Mouse (Mus musculus) inflammation-experienced regulatory T-cells, adult 6 months (primary cell): ENCODE data around the gene Hist1h2bf. TPM values are rescaled to one million over a fixed set of nuclear protein-coding genes. Genes with fewer than 3 reads are reported as not detected.
"Not testable (repeated sequence)": the region's sequence is repeated elsewhere in the genome, so short reads cannot be mapped to it uniquely, and the experiment has no call there.

ENCODE experiments used
- ATAC-seq: one replicate; pipeline ENCODE4 v1.8.0; 2017
- polyA plus RNA-seq, 3 experiments: library from polyadenylated mRNA; unstranded; fragments of 100-300 nt; shearing (Covaris generic); gene quantifications; one replicate each; pipeline ENCODE4 v1.2.1; 2017

Gene Hist1h2bf
- polyA plus RNA-seq, 3 experiments from 2014 or later: not detected

DNA sequence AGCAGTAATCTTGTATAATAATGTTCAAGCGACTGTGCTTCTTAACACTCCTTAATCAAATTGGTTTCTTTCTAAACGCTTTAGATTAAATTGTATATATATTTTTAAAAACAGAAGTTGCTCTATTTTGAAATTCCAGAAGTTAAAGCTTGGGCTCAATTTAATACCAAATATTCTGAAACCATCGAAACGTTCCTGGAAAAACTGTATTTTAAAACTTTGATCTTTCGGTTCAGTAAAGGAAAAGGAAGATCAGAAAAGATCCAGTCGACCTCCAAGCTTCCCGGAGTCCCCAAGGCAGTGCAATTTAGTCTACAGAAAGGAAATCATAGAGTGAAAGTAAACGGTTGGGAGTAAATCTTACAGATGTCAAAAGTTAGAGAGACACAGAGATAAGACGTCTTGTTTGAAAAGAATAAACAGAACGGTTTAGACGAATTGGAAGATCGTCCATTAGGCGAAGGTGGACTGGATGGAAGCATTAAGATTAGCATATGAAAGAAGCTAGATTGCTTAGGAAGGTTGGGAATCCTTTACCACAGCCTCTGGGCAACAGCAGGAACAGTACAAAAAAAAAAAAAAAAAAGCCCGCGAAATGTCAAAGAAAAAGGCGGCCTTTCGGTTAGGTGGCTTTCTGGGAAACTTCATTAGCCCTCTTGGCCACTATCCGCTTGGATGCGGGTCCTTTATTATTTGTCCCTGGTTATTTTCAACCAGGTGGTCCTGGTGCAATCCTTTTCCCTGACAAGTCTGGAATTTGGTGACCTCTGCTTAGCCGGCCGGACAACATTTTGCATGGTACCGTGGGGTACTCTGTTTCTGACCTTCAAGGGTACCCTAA, 12.3 kb upstream of the Hist1h2bf start:
- no peak for ATAC-seq

GRCm38 (mm10) chr13:23585442-23586098, 11.6 kb upstream of the Hist1h2bf start:
- peak; percentile 81 for ATAC-seq

- peak; percentile 36 for ATAC-seq
Measured at GRCm38 (mm10) chr13:23585029-23585441, 11.0 kb upstream of the Hist1h2bf start.

- no peak for ATAC-seq
Measured at GRCm38 (mm10) chr13:23584331-23584730, 10.3 kb upstream of the Hist1h2bf start.

- no peak for ATAC-seq
Measured at GRCm38 (mm10) chr13:23583387-23584068, 9.5 kb upstream of the Hist1h2bf start.

DNA sequence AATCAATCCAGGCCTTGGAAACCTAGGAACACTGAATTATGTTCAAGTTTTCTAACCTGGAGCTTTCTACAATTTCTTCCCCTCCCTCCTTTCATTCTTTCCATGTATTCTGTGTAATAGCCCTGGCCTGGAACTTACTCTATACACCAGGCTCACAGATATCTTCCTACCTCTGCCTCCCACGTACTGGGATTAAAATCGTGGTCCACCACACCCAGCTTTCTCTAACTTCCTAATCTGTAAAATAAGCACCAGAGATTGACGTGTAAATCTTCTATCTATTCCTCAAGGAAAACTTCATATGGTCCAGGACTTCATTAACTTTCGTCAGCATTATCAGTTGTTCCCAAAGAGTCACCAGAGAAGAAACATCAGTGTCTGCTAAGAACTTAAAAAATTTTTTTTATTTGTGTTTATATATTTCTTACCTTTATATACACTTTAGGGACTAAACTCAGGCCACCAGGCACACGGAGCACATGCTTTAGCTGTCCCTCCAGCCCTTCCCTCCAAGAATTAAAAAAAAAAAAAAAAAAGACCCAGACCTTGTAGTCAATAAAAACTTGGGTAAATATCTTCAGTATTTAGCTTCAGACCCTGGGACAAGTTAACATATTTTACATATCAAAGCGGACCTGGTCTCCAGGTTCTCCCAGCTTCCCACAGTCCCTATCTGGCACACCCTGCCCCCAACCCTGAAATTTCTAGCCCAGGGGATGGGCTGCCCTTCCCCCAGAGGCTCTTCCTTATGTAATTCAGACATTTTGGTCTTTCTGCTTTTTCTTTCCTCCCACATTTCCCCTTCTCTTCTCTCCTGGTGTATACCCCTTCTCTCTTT, 8.4 kb upstream of the Hist1h2bf start:
- no peak for ATAC-seq

DNA sequence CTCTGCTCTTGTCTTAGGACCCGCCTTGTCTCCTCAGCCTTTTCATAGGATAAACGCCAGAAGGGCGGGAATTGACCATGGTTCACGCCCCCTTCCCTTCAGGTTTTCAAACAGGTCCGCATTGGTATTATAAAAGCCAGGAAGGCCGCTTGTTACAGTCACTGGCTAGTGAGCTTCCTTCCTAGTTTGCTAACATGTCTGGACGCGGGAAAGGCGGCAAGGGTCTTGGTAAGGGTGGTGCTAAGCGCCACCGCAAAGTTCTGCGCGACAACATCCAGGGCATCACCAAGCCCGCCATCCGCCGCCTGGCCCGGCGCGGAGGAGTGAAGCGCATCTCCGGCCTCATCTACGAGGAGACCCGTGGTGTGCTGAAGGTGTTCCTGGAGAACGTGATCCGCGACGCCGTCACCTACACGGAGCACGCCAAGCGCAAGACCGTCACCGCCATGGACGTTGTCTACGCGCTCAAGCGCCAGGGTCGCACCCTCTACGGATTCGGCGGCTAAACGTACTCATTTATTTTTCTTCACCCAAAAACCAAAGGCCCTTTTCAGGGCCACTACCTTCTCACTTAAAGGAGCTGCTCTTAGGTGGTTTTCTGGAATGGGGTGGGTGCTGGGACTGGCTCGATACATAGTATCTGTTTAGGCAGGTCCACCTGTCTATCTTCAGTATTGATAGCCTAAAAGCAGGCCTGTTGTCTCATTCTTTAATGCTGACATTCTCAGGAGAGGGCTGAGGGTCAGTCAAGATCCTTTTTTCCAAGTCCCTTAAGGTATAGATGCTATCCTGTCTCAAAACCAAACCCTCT, 7.6 kb upstream of the Hist1h2bf start, which contains the start of gene Hist1h4d:
Gene Hist1h4d, plus strand, starts transcription at position 191 of the 811 bp plus-strand sequence.
- peak; percentile 73 for ATAC-seq

DNA sequence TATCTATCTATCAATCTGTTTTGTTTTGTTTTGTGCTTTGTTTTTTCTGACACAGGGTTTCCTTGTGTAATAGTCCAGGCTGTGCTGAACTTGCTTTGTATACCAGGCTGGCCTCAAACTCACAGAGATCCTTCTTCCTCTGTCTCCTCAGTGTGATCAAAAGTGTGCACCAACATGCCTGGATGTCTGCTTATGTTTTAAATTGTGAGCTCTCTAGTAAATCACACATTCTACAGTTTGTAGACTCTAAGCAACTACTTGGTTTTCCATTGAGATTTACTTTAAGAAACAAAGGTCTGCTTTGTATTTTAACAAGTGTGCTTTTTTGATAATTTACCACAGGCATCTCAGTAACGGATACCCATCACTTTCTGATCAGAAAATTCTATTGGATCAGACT, 3.8 kb upstream of the Hist1h2bf start:
- ATAC-seq: no peak

DNA sequence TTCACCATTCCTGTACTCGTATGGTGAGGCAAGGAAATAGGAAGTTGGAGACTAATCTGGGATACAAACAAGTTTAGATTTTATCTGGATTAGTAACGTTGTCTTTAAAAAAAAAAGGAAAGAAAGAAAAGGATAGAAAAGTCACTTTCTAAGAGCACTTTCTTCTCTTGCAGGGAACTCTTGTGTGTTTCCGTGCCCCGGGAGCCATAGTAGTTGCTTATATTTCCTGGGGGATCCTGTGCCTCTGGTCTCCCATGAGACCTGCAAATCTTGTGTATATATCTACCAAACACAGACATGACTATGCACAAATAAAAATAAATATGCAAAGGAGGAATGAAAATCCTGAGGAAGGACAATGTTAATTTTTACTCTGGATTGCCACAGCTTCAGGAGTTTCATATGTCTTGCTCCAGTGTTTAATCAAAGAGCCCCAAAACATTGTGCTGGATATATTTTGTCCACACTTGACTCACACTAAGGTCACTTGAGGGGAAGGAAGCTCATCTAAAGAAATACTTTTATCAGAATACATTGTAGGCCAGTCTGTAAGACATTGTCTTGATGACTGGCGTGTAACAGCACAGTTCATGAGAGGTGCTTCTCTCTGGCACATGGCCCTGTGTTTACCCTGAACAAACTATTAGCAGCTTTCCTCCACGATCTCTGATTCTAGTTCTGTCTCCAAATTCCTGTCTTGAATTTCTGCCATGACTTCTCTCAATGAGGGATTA, 3.1 kb upstream of the Hist1h2bf start:
- ATAC-seq: no peak

- ATAC-seq: no peak
Measured at GRCm38 (mm10) chr13:23576351-23576881, 2.4 kb upstream of the Hist1h2bf start.

- not testable (repeated sequence) for ATAC-seq
Measured at GRCm38 (mm10) chr13:23575864-23576313, 1.9 kb upstream of the Hist1h2bf start.

DNA sequence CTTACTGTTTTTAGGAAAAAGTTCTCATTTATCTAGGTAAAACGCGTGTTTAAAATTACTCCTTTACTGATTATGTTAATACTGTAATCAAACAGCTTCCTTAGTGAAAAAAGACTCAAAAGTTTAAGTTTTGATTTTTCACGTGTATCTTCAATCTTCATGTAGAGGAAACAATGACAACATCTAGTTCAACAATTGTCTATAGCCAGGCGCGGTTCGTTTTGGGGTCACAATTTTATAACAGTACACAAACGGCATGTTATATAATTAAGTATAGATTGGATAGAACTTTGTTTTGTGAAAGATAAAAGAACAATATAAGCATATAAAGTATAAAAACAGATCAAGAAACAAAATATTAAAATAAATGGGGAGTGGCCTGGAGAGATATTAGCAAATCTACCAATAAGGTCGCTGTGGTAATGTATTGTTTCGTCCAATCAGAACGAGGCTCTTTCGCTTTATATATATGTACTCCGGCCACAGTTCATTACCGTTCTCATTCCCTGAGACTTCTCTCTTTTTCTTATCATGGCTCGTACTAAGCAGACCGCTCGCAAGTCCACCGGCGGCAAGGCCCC, 1.4 kb upstream of the Hist1h2bf start, which contains the start of gene Hist1h3d:
Gene Hist1h3d, plus strand, starts transcription at position 493 of the 581 bp plus-strand sequence.
- ATAC-seq: peak; percentile 30

DNA sequence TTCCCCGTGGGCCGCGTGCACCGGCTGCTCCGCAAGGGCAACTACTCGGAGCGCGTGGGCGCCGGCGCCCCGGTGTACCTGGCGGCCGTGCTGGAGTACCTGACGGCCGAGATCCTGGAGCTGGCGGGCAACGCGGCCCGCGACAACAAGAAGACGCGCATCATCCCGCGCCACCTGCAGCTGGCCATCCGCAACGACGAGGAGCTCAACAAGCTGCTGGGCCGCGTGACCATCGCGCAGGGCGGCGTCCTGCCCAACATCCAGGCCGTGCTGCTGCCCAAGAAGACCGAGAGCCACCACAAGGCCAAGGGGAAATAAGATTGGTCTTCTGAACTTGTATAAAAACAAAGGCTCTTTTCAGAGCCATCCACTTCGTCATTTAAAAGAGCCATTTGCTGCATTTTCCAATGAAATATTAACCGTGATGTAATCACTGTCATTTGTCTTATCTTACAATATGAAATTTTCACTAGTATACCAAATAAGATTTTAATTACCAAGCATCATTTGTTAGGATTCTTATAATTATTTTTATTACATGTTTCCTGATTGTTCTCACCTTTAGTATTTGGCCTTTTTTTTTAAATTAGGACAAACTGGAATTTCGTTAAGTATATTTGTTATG, 662 bp upstream of the Hist1h2bf start:
- not testable (repeated sequence) for ATAC-seq

GRCm38 (mm10) chr13:23573034-23573897, 730 bp downstream of the Hist1h2bf start:
- not testable (repeated sequence) for ATAC-seq

GRCm38 (mm10) chr13:23572218-23573033, 1.6 kb downstream of the Hist1h2bf start:
- ATAC-seq: no peak

DNA sequence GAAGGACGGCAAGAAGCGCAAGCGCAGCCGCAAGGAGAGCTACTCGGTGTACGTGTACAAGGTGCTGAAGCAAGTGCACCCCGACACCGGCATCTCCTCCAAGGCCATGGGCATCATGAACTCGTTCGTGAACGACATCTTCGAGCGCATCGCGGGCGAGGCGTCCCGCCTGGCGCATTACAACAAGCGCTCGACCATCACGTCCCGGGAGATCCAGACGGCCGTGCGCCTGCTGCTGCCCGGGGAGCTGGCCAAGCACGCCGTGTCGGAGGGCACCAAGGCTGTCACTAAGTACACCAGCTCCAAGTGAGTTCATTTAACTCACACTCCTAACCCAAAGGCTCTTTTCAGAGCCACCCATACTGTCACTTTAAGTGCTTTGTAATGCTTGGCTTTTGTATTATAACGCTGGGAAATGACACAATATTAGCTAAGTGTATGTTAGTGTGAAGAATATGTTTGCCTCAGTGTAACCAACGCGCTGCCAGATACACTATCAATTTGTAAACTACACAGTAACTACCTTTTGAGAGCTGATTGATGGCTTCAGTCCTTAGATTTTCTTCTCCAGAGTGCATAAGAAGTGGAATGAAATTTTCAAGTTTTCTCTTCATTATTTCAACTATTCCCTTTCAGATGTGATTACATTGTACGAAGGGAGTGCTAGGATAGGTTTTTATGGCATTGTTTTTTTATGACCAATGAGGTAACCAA, 2.3 kb downstream of the Hist1h2bf start:
- ATAC-seq: peak; percentile 2
